Mouse (Mus musculus) kidney, adult 2 months (tissue): ENCODE results near the gene Tsen2.

ENCODE experiments used
- CTCF ChIP-seq: fragments of 200-500 bp; conservative IDR thresholded peaks from 2 replicates; pipeline ENCODE4 v1.5.1; 2011; ENCODE audit warnings: low read depth, mild to moderate bottlenecking, control low read depth, low read length, moderate library complexity, mixed read lengths; ENCODE audit not compliant: insufficient read depth, insufficient read length
- POLR2A ChIP-seq: fragments of 200-500 bp; IDR thresholded peaks from one replicate; pipeline ENCODE4 v1.6.1; 2011; ENCODE audit warnings: low read depth, low read length, control low read depth

- peak; percentile 17; the same call in 1 of the 2 replicates for TF ChIP-seq CTCF
- TF ChIP-seq POLR2A: no peak
Observed at GRCm38 (mm10) chr6:115555485-115555884, 11.0 kb downstream of the Tsen2 start.
